Mouse (Mus musculus) midbrain, embryonic 16.5 days (tissue): ENCODE results near the gene Plekhh1. TPM values are rescaled to one million over a fixed set of nuclear protein-coding genes. Genes with fewer than 3 reads are reported as not detected.

Experiments
- ATAC-seq: fragments of 200-750 bp; cut with Nextera tagmentation; 2 replicates; pipeline ENCODE4 v1.8.0; 2017; ENCODE audit warnings: moderate TSS enrichment
- H3K27ac ChIP-seq: fragments of 300-500 bp; sonication (generic); 2 replicates; pipeline ENCODE4 v1.5.1; 2014; ENCODE audit warnings: mild to moderate bottlenecking, low read length, mixed read lengths
- H3K27me3 ChIP-seq: fragments of 300-500 bp; sonication (generic); 2 replicates; pipeline ENCODE4 v1.6.1; 2014; ENCODE audit warnings: low read depth, low read length, mixed read lengths; ENCODE audit not compliant: control insufficient read depth, insufficient read depth
- H3K36me3 ChIP-seq: fragments of 300-500 bp; sonication (generic); 2 replicates; pipeline ENCODE4 v1.6.1; 2014; ENCODE audit warnings: mild to moderate bottlenecking, low read length, moderate library complexity, mixed read lengths; ENCODE audit not compliant: control insufficient read depth, insufficient read depth
- H3K4me1 ChIP-seq: fragments of 300-500 bp; sonication (generic); 2 replicates; pipeline ENCODE4 v1.6.1; 2014; ENCODE audit warnings: mild to moderate bottlenecking, low read length, mixed read lengths; ENCODE audit not compliant: control insufficient read depth, insufficient read depth
- H3K4me2 ChIP-seq: fragments of 300-500 bp; sonication (generic); 2 replicates; pipeline ENCODE4 v1.6.1; 2014; ENCODE audit warnings: mild to moderate bottlenecking, low read length, mixed read lengths
- H3K4me3 ChIP-seq: fragments of 300-500 bp; sonication (generic); 2 replicates; pipeline ENCODE4 v1.5.1; 2014; ENCODE audit warnings: low read depth, mild to moderate bottlenecking, low read length, moderate library complexity, mixed read lengths
- H3K9ac ChIP-seq: fragments of 300-500 bp; sonication (generic); 2 replicates; pipeline ENCODE4 v1.6.1; 2014; ENCODE audit warnings: low read depth, low read length, mixed read lengths
- H3K9me3 ChIP-seq: fragments of 300-500 bp; sonication (generic); replicated peaks from 2 replicates; pipeline ENCODE4 v1.6.1; 2014; ENCODE audit warnings: mild to moderate bottlenecking, low read length, mixed read lengths; ENCODE audit not compliant: control insufficient read depth, poor library complexity, severe bottlenecking
- WGBS: fragments of 180-500 bp; shearing (Covaris S2); extraction: QIAGEN DNeasy Blood & Tissue Kit; methylation state at CpG from one replicate; pipeline ENCODE4 v1.1.7; 2014; 5-methylcytosine and 5-hydroxymethylcytosine counted together
- polyA plus RNA-seq: library from polyadenylated mRNA; unstranded; fragments of >200 nt; fragmentation: Nextera tagmentation; extraction: Ambion mirVana; gene quantifications from 2 replicates; pipeline ENCODE4 v1.2.1, GENCODE M21; 2015

Gene Plekhh1
- 2.0 and 2.5 TPM in 2 replicates for polyA plus RNA-seq

DNA sequence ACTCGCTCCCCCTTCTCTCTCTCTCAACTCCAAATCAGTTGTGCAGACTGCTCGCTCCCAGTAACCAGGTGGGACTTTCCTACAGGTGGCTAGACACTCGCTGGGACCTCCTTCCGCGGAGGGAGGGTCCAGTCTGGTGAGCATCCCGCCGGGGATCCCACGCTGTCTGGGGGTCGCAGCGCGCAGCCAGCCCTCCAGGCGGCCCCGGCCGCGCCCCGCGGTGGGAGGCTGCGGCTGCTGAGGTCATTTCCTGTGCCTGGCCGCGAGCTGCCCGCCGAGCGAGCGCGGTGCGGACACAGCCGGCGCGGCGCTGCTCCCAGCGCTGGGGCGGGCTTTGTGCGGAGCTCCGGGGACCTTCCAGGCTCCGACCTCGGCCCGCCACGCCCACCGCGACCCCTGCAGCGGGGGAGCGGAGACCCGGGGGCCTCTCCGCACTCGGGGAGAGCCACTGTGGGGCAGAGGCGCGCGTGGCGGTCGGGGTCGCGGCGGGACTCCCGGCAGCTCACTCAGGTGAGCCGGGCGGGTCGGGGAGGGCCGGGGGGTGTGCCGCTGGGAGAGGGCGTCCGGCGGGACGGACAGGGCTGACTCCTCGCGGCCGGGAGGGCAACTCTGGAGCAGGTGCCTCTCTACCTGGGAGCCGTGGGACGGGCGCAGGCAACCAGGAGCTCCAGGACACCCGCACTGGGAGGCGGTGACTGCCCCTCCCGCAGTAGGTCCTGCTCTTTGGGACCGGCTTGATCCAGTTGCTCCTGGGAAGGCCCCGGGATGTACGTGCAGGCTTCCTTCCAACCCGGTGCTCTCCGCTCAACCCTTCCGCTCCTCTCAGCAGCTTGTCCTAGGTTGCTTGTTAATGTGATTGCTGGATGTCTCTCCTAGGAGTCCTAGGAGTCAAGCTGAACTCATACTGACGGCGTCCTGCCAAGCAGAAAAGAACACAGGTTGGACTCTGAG, at the start of gene Plekhh1:
Gene Plekhh1, plus strand, starts transcription at position 253 of the 951 bp plus-strand sequence.
- H3K36me3 ChIP-seq = no peaks in the 10 kb centered on the region
- peak within 1 kb of the TSS; percentile 62 for H3K4me2 ChIP-seq
- H3K4me3 ChIP-seq = peak within 1 kb of the TSS; percentile 70
- peak within 1 kb of the TSS; percentile 81 for H3K9ac ChIP-seq
- 0 out of 2 replicates have a peak within 1 kb of the TSS, but pooled peaks have one; percentile 0 for H3K27ac ChIP-seq
- H3K9me3 ChIP-seq = no peaks in the 10 kb centered on the region
- H3K27me3 ChIP-seq = no peaks in the 10 kb centered on the region
- ATAC-seq = peak; percentile 93
- no peaks in the 10 kb centered on the region for H3K4me1 ChIP-seq
- under 1% methylated on average over 73 of the region's 80 CpGs for WGBS

DNA sequence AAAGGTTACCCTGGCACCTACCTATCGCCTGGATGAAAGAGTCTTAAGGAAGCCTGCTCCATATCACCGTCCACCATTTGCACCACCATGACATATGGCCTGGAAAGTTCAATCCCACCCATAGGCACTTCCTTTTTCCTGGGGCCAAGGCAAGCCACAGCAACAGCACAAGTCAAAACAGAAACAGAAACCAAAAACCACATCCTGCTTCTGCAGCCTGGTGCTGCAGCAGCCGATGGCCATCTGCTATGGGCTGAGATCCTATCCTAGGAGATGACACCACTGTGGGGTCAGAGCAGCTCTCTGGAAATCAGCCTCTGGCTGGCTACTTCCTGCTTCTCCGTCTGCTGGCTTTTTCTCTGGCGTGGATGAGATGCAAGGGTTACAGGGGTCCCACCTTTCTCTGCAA, 48.3 kb upstream of the Plekhh1 start:
- H3K4me2 ChIP-seq = no peak overlapping the region
- H3K4me1 ChIP-seq = peaks cover 7% of the 10 kb centered on the region
- ATAC-seq = no peak
- H3K27me3 ChIP-seq = no peaks in the 10 kb centered on the region
- no peak overlapping the region for H3K4me3 ChIP-seq
- no peaks in the 10 kb centered on the region for H3K9me3 ChIP-seq
- H3K27ac ChIP-seq = no peak overlapping the region
- no peak overlapping the region for H3K9ac ChIP-seq
- 94% methylated on average over 5 of the region's 5 CpGs for WGBS
- H3K36me3 ChIP-seq = peaks cover 9% of the 10 kb centered on the region; the same call in 1 of the 2 replicates

DNA sequence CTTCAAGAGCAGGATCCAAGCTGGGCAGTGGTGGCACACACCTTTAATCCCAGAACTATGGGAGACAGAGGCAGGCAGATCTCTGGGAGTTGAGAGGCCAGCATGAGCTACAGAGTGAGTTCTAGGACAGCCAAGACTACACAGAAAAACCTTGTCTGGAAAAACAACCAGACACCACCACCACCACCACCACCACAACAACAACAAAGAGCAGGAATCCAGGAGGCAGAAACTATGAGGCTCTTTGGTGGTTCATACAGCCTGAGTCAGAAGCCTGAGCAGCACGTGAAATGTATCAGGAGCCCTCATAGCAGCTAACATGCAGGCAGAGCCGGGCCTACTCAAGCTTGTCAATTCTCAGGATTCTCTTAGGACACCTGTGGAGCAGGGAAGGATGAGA, 47.8 kb upstream of the Plekhh1 start:
- Histone ChIP-seq H3K4me2 (no peak overlapping the region), H3K27ac (no peak overlapping the region), H3K27me3 (no peaks in the 10 kb centered on the region)

DNA sequence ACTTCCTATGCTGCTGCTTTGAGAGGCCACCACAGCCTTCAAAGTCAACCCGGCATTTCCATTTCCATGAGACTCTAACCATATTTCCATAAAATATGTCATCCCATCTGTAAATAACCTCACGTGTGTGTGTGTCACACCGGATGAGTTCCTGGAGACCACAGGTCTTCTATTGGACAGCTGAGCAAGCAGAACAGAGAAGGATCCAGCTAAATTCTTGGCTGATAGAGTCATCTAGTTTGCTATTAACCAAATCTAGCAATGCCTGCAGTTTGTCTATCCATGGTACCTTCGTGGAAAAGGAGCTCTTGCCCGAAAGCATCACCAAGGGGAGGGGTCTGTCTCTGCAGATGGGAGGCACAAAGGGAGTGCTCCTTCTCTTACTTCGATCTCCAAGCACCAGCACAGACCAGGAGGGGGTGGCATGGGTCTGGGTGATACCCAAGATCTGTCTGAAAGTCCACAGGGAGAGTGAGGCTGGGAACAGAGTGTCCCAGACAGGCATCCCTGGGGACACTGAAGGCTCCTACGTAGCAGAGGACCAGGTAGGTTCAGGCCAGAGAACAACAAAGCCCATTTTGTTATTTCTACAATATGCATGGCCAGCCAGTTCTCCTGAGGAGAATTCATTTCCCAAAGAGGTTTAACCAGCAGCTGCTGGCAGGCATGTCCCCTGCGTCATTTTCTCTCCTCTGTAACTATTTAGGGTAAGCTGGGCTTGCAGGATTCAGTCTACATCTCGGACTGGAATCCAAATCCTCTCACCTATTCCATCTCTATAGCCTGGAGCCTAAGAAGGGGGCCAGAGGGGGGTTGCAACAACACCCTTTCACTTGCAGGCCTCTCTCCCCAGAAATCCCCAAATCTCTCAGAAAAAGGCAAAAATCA, 46.8 kb upstream of the Plekhh1 start:
- Histone ChIP-seq H3K4me1 (peaks cover 7% of the 10 kb centered on the region), H3K9me3 (no peaks in the 10 kb centered on the region), H3K27ac (peak overlapping the region; percentile 17; the same call in 1 of the 2 replicates), H3K36me3 (peaks cover 6% of the 10 kb centered on the region; the same call in 1 of the 2 replicates), H3K4me2 (no peak overlapping the region), H3K27me3 (no peaks in the 10 kb centered on the region), H3K9ac (no peak overlapping the region), H3K4me3 (no peak overlapping the region)
- 71% methylated on average over 9 of the region's 9 CpGs for WGBS
- no peak for ATAC-seq

More for the DNA sequence above, 47.8 kb upstream of the Plekhh1 start:
- no peaks in the 10 kb centered on the region for H3K9me3 ChIP-seq
- peaks cover 9% of the 10 kb centered on the region; the same call in 1 of the 2 replicates for H3K36me3 ChIP-seq
- no peak for ATAC-seq
- H3K9ac ChIP-seq = no peak overlapping the region
- no peak overlapping the region for H3K4me3 ChIP-seq
- 71% methylated on average over 2 of the region's 2 CpGs for WGBS
- H3K4me1 ChIP-seq = peaks cover 7% of the 10 kb centered on the region

DNA sequence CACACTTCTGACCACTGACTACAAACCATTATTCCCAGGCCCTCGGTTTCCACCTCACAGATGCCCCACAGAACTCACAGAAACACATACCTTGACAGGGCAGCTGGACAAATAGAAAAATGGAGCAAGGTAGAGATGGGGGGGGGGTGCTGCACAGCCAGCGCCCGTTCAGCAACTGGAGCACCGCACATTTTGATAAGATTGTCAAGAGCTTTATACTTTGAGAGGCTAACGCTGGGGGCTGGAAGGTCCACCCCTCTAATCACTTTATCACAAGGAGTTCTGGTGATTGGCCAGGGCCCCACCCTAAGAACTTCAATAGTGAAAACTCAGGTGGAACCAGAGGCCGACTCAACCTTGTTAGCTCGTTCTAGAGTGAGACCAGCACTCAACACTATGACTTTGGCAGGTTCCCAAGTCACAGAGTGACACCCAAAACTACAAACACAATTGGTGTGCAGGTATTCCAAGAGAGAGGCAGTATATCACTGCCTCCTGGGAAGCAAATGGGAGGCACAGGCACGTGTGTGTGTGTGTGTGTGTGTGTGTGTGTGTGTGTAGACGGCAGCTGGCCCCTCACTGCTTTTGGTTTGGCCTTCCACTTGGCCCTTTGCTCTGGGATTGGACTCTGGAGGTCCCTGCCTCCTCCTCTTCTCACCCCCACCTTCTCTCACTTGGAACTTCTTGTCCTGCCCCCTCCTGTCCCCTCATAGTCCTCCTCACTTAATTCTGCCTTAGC, 45.5 kb upstream of the Plekhh1 start:
- WGBS = 67% methylated on average over 9 of the region's 9 CpGs
- peaks cover 3% of the 10 kb centered on the region; the same call in 1 of the 2 replicates for H3K36me3 ChIP-seq
- no peak overlapping the region for H3K4me3 ChIP-seq
- H3K4me1 ChIP-seq = peaks cover 7% of the 10 kb centered on the region
- H3K27me3 ChIP-seq = no peaks in the 10 kb centered on the region
- ATAC-seq = peak; percentile 29; the same call in 1 of the 2 replicates
- no peak overlapping the region for H3K4me2 ChIP-seq
- no peaks in the 10 kb centered on the region for H3K9me3 ChIP-seq
- H3K9ac ChIP-seq = no peak overlapping the region
- H3K27ac ChIP-seq = peak overlapping the region; percentile 41

DNA sequence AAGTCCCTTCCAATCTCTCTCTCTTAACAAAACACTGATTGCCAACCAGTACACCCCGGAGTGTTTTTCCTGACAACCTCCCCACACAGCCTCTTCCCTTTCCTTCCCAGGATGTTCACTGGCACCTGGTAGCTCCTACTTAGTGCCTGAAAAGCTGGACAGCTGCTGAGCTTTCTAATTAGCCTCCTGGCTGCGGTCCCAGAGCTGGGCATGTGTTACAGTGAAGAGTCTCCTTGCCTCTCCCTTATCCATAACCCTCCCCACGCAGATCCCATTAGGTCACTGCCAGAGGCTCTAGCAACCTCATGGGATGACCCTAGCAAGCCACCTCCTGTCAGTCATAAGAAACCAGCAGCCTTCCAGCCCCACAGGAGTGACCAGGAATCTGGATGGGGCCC, 44.9 kb upstream of the Plekhh1 start:
- Histone ChIP-seq H3K27ac (peak overlapping the region; percentile 41; the same call in 1 of the 2 replicates), H3K9ac (no peak overlapping the region), H3K27me3 (no peaks in the 10 kb centered on the region), H3K36me3 (peaks cover 3% of the 10 kb centered on the region; the same call in 1 of the 2 replicates), H3K9me3 (no peaks in the 10 kb centered on the region), H3K4me1 (peaks cover 7% of the 10 kb centered on the region), H3K4me2 (no peak overlapping the region), H3K4me3 (no peak overlapping the region)
- ATAC-seq = peak; percentile 76
- 54% methylated on average over 3 of the region's 3 CpGs for WGBS

DNA sequence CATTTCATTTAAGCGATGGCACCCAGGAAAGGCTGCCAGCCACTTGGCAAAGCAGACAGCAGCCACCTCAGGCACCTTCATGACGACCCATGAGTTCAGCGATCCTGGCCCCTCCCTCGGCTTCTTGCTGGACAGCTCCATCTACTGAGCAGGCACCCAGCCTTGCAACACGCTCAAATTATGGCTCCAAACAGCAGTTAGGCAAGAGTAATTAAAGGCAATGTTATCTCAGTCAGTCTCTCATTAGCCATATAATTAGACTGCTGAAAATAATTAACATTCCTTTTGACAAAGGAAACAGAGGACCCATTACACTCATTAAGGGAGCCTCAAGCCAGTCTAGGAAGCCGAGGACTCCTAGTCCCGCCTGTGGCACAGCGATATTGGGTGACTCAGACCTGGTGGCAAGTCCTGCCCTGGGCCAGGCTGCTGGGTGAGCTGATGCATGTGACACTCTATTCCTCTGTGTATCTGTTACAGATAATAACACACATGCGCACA, 41.3 kb upstream of the Plekhh1 start:
- H3K9me3 ChIP-seq = no peaks in the 10 kb centered on the region

DNA sequence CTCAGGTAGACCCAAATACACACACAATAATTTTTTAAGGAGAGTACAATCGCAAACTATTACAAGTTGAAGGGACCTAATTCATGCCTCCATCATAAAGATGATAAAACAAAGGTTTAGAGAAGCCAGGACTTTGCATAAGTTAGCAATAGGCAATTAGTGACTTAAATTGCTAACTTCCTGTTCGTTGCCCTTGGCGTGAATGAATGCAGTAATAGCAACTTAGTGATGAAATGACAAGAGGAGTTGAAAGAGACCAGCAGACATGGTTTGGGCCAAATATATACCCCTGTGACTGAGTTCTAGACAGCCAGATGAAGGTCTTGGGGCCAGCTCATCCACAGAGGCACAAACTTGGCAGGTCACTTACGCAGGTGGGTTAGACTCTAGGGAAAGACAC, 32.7 kb upstream of the Plekhh1 start:
- 79% methylated on average over 4 of the region's 4 CpGs for WGBS
- no peaks in the 10 kb centered on the region for H3K4me1 ChIP-seq
- H3K4me3 ChIP-seq = no peak overlapping the region
- H3K27me3 ChIP-seq = no peaks in the 10 kb centered on the region
- H3K36me3 ChIP-seq = no peaks in the 10 kb centered on the region
- H3K9ac ChIP-seq = no peak overlapping the region
- H3K9me3 ChIP-seq = no peaks in the 10 kb centered on the region
- no peak overlapping the region for H3K27ac ChIP-seq
- no peak for ATAC-seq
- H3K4me2 ChIP-seq = no peak overlapping the region

More for the DNA sequence above, 41.3 kb upstream of the Plekhh1 start:
- no peak overlapping the region for H3K4me3 ChIP-seq
- H3K36me3 ChIP-seq = no peaks in the 10 kb centered on the region
- no peak for ATAC-seq
- no peak overlapping the region for H3K4me2 ChIP-seq
- no peak overlapping the region for H3K27ac ChIP-seq
- H3K9ac ChIP-seq = no peak overlapping the region
- peaks cover 7% of the 10 kb centered on the region for H3K4me1 ChIP-seq
- no peaks in the 10 kb centered on the region for H3K27me3 ChIP-seq
- 55% methylated on average over 9 of the region's 9 CpGs for WGBS
